Mouse (Mus musculus): ENCODE data around the gene Uhmk1. TPM values are rescaled to one million over a fixed set of nuclear protein-coding genes. Genes with fewer than 3 reads are reported as not detected.

Uhmk1 gene
- polyA plus RNA-seq, 1 experiment from 2014 or later = 7.9 TPM

GRCm38 (mm10) chr1:170150870-170151269 is 64.3 kb downstream of the Uhmk1 start:
- Histone ChIP-seq H3K36me3 (0 out of 2 replicates have a peak, but pooled peaks cover 6% of the 10 kb centered on the region), H3K4me1 (replicated peaks) (no peaks in the 10 kb centered on the region), H3K4me3 (replicated peaks) (no peak overlapping the region), H3K27ac (no peak overlapping the region), H3K9ac (no peak overlapping the region), H3K9me3 (no peaks in the 10 kb centered on the region), H3K27me3 (replicated peaks) (no peaks in the 10 kb centered on the region), H3K4me2 (replicated peaks) (no peak overlapping the region)
- ATAC-seq = no peak
- WGBS = 84% methylated on average over 6 of the region's 6 CpGs

GRCm38 (mm10) chr1:170149756-170150155 is 65.4 kb downstream of the Uhmk1 start:
- Histone ChIP-seq H3K27me3 (replicated peaks) (no peaks in the 10 kb centered on the region), H3K9ac (no peak overlapping the region), H3K4me2 (replicated peaks) (no peak overlapping the region), H3K27ac (no peak overlapping the region), H3K4me3 (replicated peaks) (no peak overlapping the region), H3K9me3 (no peaks in the 10 kb centered on the region), H3K36me3 (0 out of 2 replicates have a peak, but pooled peaks cover 6% of the 10 kb centered on the region), H3K4me1 (replicated peaks) (no peaks in the 10 kb centered on the region)
- 90% methylated on average over 4 of the region's 4 CpGs for WGBS
- ATAC-seq = no peak

DNA sequence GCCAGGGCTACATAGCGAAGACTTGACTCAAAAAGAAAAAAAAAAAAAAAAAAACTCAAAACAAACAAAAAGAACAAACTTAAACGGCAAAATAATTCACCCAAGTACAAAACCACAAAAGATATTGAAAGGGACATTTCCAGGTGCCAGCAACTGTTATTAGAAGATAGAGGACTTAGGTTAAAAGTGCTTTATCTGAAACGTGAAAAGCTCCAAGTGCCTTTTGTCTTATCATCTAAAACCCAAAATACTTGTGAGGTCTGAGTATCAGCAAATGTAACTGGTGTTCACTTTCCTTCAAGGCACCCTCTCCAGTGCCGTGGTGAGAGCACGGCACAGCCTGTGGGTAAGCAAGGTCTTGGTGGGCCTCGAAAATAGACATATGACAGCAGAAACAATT is 66.7 kb downstream of the Uhmk1 start:
- Histone ChIP-seq H3K4me3 (replicated peaks) (no peak overlapping the region), H3K27ac (no peak overlapping the region), H3K4me2 (replicated peaks) (no peak overlapping the region), H3K9ac (no peak overlapping the region), H3K36me3 (0 out of 2 replicates have a peak, but pooled peaks cover 6% of the 10 kb centered on the region), H3K4me1 (replicated peaks) (no peaks in the 10 kb centered on the region), H3K27me3 (replicated peaks) (no peaks in the 10 kb centered on the region), H3K9me3 (no peaks in the 10 kb centered on the region)
- WGBS = 86% methylated on average over 6 of the region's 6 CpGs
- ATAC-seq = no peak

GRCm38 (mm10) chr1:170147651-170148448 is 67.3 kb downstream of the Uhmk1 start:
- Histone ChIP-seq H3K4me3 (replicated peaks) (no peak overlapping the region), H3K9me3 (no peaks in the 10 kb centered on the region), H3K27me3 (replicated peaks) (no peaks in the 10 kb centered on the region), H3K4me2 (replicated peaks) (no peak overlapping the region), H3K4me1 (replicated peaks) (no peaks in the 10 kb centered on the region), H3K9ac (no peak overlapping the region), H3K36me3 (0 out of 2 replicates have a peak, but pooled peaks cover 6% of the 10 kb centered on the region), H3K27ac (no peak overlapping the region)
- 79% methylated on average over 9 of the region's 9 CpGs for WGBS
- peak; percentile 55 for ATAC-seq

- Histone ChIP-seq H3K27ac (no peak overlapping the region), H3K4me3 (replicated peaks) (no peak overlapping the region), H3K27me3 (replicated peaks) (no peaks in the 10 kb centered on the region), H3K36me3 (0 out of 2 replicates have a peak, but pooled peaks cover 6% of the 10 kb centered on the region), H3K9me3 (no peaks in the 10 kb centered on the region), H3K4me2 (replicated peaks) (no peak overlapping the region), H3K9ac (no peak overlapping the region), H3K4me1 (replicated peaks) (no peaks in the 10 kb centered on the region)
- no peak for ATAC-seq
- 93% methylated on average over 4 of the region's 4 CpGs for WGBS
Measured at GRCm38 (mm10) chr1:170145606-170146005, 69.6 kb downstream of the Uhmk1 start.

Other genes starting within 250 kb of the Uhmk1 start
- 21.7 and 27.1 TPM in 2 replicates for gene Hsd17b7, start 246.2 kb downstream of the Uhmk1 start, polyA plus RNA-seq (2015; fragmentation: Nextera tagmentation; extraction: Ambion mirVana)
- gene Ddr2, start 104.6 kb downstream of the Uhmk1 start, polyA plus RNA-seq (2015; fragmentation: Nextera tagmentation; extraction: Ambion mirVana) = 36.2 and 38.6 TPM in 2 replicates
- 52.4 and 54.5 TPM in 2 replicates for gene Uap1, start 40.4 kb downstream of the Uhmk1 start, polyA plus RNA-seq (2015; fragmentation: Nextera tagmentation; extraction: Ambion mirVana)
- not detected in 2 replicates for gene Sh2d1b2, start 17.4 kb upstream of the Uhmk1 start, polyA plus RNA-seq (2015; fragmentation: Nextera tagmentation; extraction: Ambion mirVana)
- gene Sh2d1b1, start 61.9 kb upstream of the Uhmk1 start, polyA plus RNA-seq (2015; fragmentation: Nextera tagmentation; extraction: Ambion mirVana) = 0.18 and 0.23 TPM in 2 replicates
- 2.6 and 3.3 TPM in 2 replicates for gene Gm7694, start 90.9 kb upstream of the Uhmk1 start, polyA plus RNA-seq (2015; fragmentation: Nextera tagmentation; extraction: Ambion mirVana)
- gene Spata46, start 93.4 kb upstream of the Uhmk1 start, polyA plus RNA-seq (2015; fragmentation: Nextera tagmentation; extraction: Ambion mirVana) = 0.44 and 1.2 TPM in 2 replicates

Measured in intestine, embryonic 15.5 days (tissue).